Mouse (Mus musculus) kidney, embryonic 14.5 days (tissue): Measurements from ENCODE around the gene Raf1. TPM values are rescaled to one million over a fixed set of nuclear protein-coding genes. Genes with fewer than 3 reads are reported as not detected.

Experiments
- ATAC-seq: fragments of 200-750 bp; cut with Nextera tagmentation; 2 replicates; pipeline ENCODE4 v1.8.0; 2017; ENCODE audit warnings: moderate number of reproducible peaks, mild to moderate bottlenecking, moderate TSS enrichment, moderate library complexity; ENCODE audit not compliant: low FRiP score, low TSS enrichment
- H3K27ac ChIP-seq: fragments of 300-500 bp; sonication (generic); 2 replicates; pipeline ENCODE4 v1.5.1; 2014; ENCODE audit warnings: low read depth, mild to moderate bottlenecking, low read length, moderate library complexity, mixed read lengths
- H3K27me3 ChIP-seq: fragments of 300-500 bp; sonication (generic); 2 replicates; pipeline ENCODE4 v1.6.1; 2014; ENCODE audit warnings: mild to moderate bottlenecking, low read length; ENCODE audit not compliant: control insufficient read depth, insufficient read depth
- H3K36me3 ChIP-seq: fragments of 300-500 bp; sonication (generic); 2 replicates; pipeline ENCODE4 v1.6.1; 2014; ENCODE audit warnings: low read length, mixed read lengths; ENCODE audit not compliant: control insufficient read depth, insufficient read depth
- H3K4me1 ChIP-seq: fragments of 300-500 bp; sonication (generic); 2 replicates; pipeline ENCODE4 v1.6.1; 2014; ENCODE audit warnings: low read length, mixed read lengths; ENCODE audit not compliant: control insufficient read depth, insufficient read depth
- H3K4me2 ChIP-seq: fragments of 300-500 bp; sonication (generic); replicated peaks from 2 replicates; pipeline ENCODE4 v1.6.1; 2014; ENCODE audit warnings: low read depth, mild to moderate bottlenecking, low read length
- H3K4me3 ChIP-seq: fragments of 300-500 bp; sonication (generic); 2 replicates; pipeline ENCODE4 v1.5.1; 2014; ENCODE audit warnings: mild to moderate bottlenecking, low read length
- H3K9ac ChIP-seq: fragments of 300-500 bp; sonication (generic); 2 replicates; pipeline ENCODE4 v1.6.1; 2014; ENCODE audit warnings: low read depth, mild to moderate bottlenecking, low read length, moderate library complexity
- H3K9me3 ChIP-seq: fragments of 300-500 bp; sonication (generic); 2 replicates; pipeline ENCODE4 v1.6.1; 2016; ENCODE audit warnings: low read length; ENCODE audit not compliant: control insufficient read depth
- WGBS: fragments of 180-500 bp; shearing (Covaris S2); extraction: QIAGEN DNeasy Blood & Tissue Kit; methylation state at CpG from one replicate; pipeline ENCODE4 v1.1.7; 2014; 5-methylcytosine and 5-hydroxymethylcytosine counted together
- polyA plus RNA-seq: library from polyadenylated mRNA; unstranded; fragments of >200 nt; fragmentation: Nextera tagmentation; extraction: Ambion mirVana; gene quantifications from 2 replicates; pipeline ENCODE4 v1.2.1, GENCODE M21; 2014

Raf1 gene
- polyA plus RNA-seq, 1 experiment from 2014 or later: 125 TPM

DNA sequence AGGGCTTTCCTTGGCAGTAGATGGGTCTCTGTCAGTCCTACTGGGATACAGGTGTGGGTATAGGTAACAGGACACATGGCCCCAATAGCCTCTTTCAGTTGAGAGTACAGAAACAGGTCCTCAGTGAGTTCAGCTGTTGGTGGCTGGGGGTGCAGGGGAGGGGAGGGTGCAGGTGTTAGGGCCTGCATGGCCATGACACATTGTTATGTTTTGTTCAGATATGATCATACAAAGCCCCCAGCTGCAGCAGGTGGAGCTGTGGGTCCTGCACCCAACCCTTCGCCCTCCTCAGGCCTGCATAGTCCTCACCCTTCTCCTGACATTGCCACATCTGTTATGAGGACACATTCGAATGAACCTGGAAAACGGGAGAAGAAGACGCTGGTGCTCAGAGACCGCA lies 66.1 kb downstream of the Raf1 start:
- Histone ChIP-seq H3K9ac (no peak overlapping the region), H3K4me3 (no peak overlapping the region), H3K27ac (no peak overlapping the region), H3K36me3 (peaks cover 56% of the 10 kb centered on the region), H3K4me1 (no peaks in the 10 kb centered on the region), H3K9me3 (no peaks in the 10 kb centered on the region), H3K4me2 (no peak overlapping the region), H3K27me3 (no peaks in the 10 kb centered on the region)
- no peak for ATAC-seq
- WGBS: 90% methylated on average over 5 of the region's 5 CpGs

DNA sequence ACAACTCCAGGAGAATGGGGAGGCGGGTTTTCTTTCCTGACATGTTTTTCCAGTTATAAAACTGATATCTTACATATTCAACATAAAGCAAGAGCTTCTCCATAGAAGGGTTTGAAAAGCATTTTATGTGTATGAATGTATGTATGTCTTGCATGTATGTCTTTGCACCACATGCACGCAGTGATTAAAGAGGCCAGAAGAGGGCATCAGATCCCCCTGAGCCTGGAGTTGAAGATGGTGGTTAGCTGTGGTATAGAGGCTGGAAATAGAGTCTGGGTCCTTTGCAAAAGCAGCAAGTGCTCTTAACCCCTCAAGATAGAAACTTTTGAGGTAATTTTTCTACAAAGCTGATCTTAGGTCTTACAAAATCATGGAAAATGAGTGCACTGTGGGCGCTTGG lies 67.3 kb downstream of the Raf1 start:
- H3K4me2 ChIP-seq: no peak overlapping the region
- no peaks in the 10 kb centered on the region for H3K27me3 ChIP-seq
- H3K4me1 ChIP-seq: no peaks in the 10 kb centered on the region
- no peak for ATAC-seq
- no peak overlapping the region for H3K4me3 ChIP-seq
- H3K9me3 ChIP-seq: no peaks in the 10 kb centered on the region
- no peak overlapping the region for H3K27ac ChIP-seq
- no peak overlapping the region for H3K9ac ChIP-seq
- H3K36me3 ChIP-seq: peaks cover 44% of the 10 kb centered on the region
- WGBS: 79% methylated on average over 3 of the region's 3 CpGs

- H3K27me3 ChIP-seq: no peaks in the 10 kb centered on the region
- H3K27ac ChIP-seq: no peak overlapping the region
- H3K4me1 ChIP-seq: peaks cover 9% of the 10 kb centered on the region; the same call in 1 of the 2 replicates
- H3K36me3 ChIP-seq: peaks cover 30% of the 10 kb centered on the region
- no peaks in the 10 kb centered on the region for H3K9me3 ChIP-seq
- no peak overlapping the region for H3K4me2 ChIP-seq
- H3K4me3 ChIP-seq: no peak overlapping the region
- H3K9ac ChIP-seq: no peak overlapping the region
- no peak for ATAC-seq
- WGBS: 81% methylated on average over 4 of the region's 4 CpGs
Observed at GRCm38 (mm10) chr6:115607429-115607828, 69.0 kb downstream of the Raf1 start.

- Histone ChIP-seq H3K9ac (no peak overlapping the region), H3K4me1 (peaks cover 10% of the 10 kb centered on the region; the same call in 1 of the 2 replicates), H3K4me2 (no peak overlapping the region), H3K4me3 (no peak overlapping the region), H3K27me3 (no peaks in the 10 kb centered on the region), H3K27ac (no peak overlapping the region), H3K36me3 (peaks cover 21% of the 10 kb centered on the region), H3K9me3 (no peaks in the 10 kb centered on the region)
- WGBS: 77% methylated on average over 1 of the region's 1 CpGs
- ATAC-seq: no peak
Observed at GRCm38 (mm10) chr6:115606461-115606860, 70.0 kb downstream of the Raf1 start.

DNA sequence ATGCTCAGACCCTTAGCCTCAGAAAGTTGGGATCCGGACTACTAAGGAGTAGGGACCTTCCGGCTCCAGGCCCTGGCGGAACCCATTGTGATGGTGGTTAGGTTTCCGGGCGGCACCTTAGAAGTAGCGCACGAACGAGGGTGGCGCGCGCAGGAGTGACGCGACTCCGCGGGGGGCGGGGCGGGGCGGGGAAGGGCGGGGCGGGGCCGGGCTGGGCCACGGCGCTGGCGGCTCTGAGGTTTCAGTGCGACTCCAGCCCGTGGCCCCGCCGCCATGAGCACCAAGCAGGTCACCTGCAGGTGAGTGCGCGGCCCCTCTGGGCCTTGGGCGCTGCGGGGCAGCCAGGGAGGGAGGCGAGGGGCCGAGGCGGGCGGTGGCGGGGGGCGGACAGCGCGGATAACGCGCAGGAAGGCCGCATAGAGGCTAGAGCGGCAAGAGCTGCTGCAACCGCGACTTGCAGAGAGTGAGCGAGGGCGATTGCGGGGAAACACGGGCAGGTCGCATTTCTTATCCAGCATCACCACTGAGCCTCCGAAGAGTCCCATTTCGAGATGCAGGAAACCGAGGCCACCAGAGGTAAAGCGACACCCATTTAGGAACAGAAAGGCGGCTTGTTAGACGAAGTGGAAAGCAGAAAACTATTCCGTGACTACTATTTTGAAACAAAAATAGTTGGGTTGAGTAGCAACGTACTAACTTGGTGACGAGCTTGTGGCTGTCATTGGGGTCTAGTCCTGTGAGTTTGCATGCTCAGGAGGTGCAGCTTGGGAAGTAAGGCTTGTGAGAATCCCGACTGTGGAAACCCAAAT lies 74.5 kb downstream of the Raf1 start, which contains the start of gene Mkrn2:
Mkrn2 (plus strand) TSS at position 188 of the 809 bp plus-strand sequence.
- H3K4me2 ChIP-seq: peak within 1 kb of the TSS; percentile 72
- 0 out of 2 replicates have a peak, but pooled peaks cover 2% of the 10 kb centered on the region for H3K36me3 ChIP-seq
- peak; percentile 96 for ATAC-seq
- H3K9ac ChIP-seq: peak within 1 kb of the TSS; percentile 85
- H3K4me3 ChIP-seq: peak within 1 kb of the TSS; percentile 82
- under 1% methylated on average over 45 of the region's 61 CpGs for WGBS
- H3K4me1 ChIP-seq: peaks cover 10% of the 10 kb centered on the region; the same call in 1 of the 2 replicates
- H3K27me3 ChIP-seq: no peaks in the 10 kb centered on the region
- peak within 1 kb of the TSS; percentile 76 for H3K27ac ChIP-seq
- no peaks in the 10 kb centered on the region for H3K9me3 ChIP-seq

GRCm38 (mm10) chr6:115601322-115601714 lies 75.1 kb downstream of the Raf1 start:
- H3K4me2 ChIP-seq: peak overlapping the region; percentile 72
- 69% methylated on average over 4 of the region's 4 CpGs for WGBS
- H3K27ac ChIP-seq: no peak overlapping the region
- 0 out of 2 replicates have a peak, but pooled peaks cover 2% of the 10 kb centered on the region for H3K36me3 ChIP-seq
- no peak for ATAC-seq
- H3K4me3 ChIP-seq: peak overlapping the region; percentile 82
- H3K27me3 ChIP-seq: no peaks in the 10 kb centered on the region
- peaks cover 10% of the 10 kb centered on the region; the same call in 1 of the 2 replicates for H3K4me1 ChIP-seq
- no peaks in the 10 kb centered on the region for H3K9me3 ChIP-seq
- H3K9ac ChIP-seq: no peak overlapping the region; the same call in 1 of the 2 replicates

DNA sequence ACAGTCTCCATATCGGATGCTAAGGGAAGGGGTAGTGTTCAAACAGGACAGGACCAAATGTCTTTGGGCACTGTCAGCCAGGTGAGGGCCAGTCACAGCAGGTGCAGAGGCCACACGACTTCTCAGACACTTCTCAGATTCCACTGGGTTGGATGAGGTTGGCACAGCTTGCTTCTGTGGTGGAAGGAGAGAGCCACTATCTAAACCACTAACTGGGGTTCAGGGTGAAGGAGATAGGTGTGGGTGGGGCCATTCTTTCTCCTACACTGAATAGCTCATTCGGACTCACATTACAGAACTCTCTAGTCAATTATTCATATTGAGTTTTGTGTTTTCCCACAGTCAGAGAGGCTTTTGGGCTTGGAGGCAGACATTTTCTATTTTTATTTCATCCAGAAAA lies 80.8 kb downstream of the Raf1 start:
- no peak overlapping the region for H3K4me3 ChIP-seq
- H3K4me1 ChIP-seq: no peaks in the 10 kb centered on the region
- H3K9ac ChIP-seq: no peak overlapping the region
- H3K27ac ChIP-seq: no peak overlapping the region
- H3K36me3 ChIP-seq: no peaks in the 10 kb centered on the region
- H3K27me3 ChIP-seq: no peaks in the 10 kb centered on the region
- no peak for ATAC-seq
- H3K4me2 ChIP-seq: no peak overlapping the region
- H3K9me3 ChIP-seq: no peaks in the 10 kb centered on the region
- WGBS: 62% methylated on average over 3 of the region's 3 CpGs

DNA sequence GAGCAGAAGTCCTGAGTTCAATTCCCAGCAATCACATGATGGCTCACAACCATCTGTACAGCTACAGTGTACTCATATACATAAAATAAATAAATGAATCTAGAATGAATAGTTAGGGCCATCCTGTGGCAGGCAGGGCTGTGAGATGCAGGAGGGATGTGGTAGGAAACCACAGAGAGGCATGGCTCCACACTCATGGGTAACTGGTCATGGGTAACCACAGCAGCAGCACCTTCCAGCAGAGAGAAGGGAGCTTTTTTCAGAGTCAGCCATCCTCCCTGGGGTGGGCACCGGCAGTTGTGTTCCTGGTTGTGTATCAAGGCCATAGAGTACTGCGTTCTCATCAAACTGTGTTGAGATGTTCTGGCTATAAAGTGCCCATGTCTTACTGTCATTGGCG lies 82.0 kb downstream of the Raf1 start:
- no peak for ATAC-seq
- H3K9ac ChIP-seq: no peak overlapping the region
- 88% methylated on average over 3 of the region's 3 CpGs for WGBS

DNA sequence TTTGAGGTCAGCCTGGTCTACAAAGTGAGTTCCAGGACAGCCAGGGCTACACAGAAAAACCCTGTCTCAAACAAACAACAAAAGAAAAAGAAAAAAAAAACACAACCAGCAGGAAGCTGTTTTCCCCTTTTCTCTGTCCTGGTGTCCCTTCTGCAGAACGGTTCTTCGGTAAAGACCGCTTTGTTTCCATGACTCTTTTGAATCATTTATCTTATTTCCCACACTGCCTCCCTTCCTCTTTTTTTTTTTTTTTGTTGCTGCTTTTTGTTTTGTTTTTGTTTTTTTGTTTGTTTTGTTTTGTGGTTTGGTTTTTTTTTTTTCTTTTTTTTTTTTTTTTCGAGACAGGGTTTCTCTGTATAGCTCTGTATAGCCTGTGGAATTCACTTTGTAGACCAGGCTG lies 83.2 kb downstream of the Raf1 start:
- Histone ChIP-seq H3K27me3 (no peaks in the 10 kb centered on the region), H3K4me1 (no peaks in the 10 kb centered on the region), H3K36me3 (no peaks in the 10 kb centered on the region), H3K4me3 (no peak overlapping the region), H3K4me2 (no peak overlapping the region), H3K9me3 (no peaks in the 10 kb centered on the region), H3K27ac (no peak overlapping the region), H3K9ac (no peak overlapping the region)
- 76% methylated on average over 4 of the region's 4 CpGs for WGBS
- no peak for ATAC-seq

More for the DNA sequence above, 82.0 kb downstream of the Raf1 start:
- Histone ChIP-seq H3K36me3 (no peaks in the 10 kb centered on the region), H3K9me3 (no peaks in the 10 kb centered on the region), H3K4me1 (no peaks in the 10 kb centered on the region), H3K4me3 (no peak overlapping the region), H3K27me3 (no peaks in the 10 kb centered on the region), H3K27ac (no peak overlapping the region), H3K4me2 (no peak overlapping the region)
